Mouse (Mus musculus) lung, postnatal 0 days (tissue): ENCODE results near the gene Aldh5a1.

Experiments used
- CTCF ChIP-seq: IDR thresholded peaks from 2 replicates; pipeline ENCODE4 v1.5.1; 2016; ENCODE audit warnings: antibody characterized with exemption, mild to moderate bottlenecking
- EP300 ChIP-seq: IDR thresholded peaks from 2 replicates; pipeline ENCODE4 v1.6.1; 2016; ENCODE audit warnings: antibody characterized with exemption, mild to moderate bottlenecking, control low read depth

DNA sequence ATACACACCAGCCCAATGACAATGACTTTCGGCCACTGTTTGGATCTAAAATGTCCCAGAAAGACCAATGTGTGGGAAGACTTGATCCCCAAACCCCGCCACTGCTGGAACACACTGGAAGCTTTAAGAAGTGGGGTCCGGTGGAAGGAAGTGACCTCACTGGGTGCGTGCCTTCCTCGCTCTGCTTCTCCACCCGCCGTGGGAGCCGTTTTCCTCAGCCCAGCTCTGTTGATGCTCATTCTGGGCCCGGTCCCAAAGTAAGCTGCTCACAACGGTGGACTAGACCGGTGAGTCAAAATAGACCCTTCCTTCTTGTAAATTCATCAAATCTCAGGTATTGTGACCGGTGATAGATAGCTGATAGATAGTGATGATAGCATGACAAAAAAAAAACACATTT is 32.0 kb downstream of the Aldh5a1 start:
- TF ChIP-seq EP300 (no peak), CTCF (no peak)
